Mouse (Mus musculus): Measurements from ENCODE around the gene Alg6. TPM values are rescaled to one million over a fixed set of nuclear protein-coding genes. Genes with fewer than 3 reads are reported as not detected.

Gene Alg6
- polyA plus RNA-seq (2015; fragmentation: Nextera tagmentation; extraction: Ambion mirVana): 11.3 and 12.2 TPM in 2 replicates

DNA sequence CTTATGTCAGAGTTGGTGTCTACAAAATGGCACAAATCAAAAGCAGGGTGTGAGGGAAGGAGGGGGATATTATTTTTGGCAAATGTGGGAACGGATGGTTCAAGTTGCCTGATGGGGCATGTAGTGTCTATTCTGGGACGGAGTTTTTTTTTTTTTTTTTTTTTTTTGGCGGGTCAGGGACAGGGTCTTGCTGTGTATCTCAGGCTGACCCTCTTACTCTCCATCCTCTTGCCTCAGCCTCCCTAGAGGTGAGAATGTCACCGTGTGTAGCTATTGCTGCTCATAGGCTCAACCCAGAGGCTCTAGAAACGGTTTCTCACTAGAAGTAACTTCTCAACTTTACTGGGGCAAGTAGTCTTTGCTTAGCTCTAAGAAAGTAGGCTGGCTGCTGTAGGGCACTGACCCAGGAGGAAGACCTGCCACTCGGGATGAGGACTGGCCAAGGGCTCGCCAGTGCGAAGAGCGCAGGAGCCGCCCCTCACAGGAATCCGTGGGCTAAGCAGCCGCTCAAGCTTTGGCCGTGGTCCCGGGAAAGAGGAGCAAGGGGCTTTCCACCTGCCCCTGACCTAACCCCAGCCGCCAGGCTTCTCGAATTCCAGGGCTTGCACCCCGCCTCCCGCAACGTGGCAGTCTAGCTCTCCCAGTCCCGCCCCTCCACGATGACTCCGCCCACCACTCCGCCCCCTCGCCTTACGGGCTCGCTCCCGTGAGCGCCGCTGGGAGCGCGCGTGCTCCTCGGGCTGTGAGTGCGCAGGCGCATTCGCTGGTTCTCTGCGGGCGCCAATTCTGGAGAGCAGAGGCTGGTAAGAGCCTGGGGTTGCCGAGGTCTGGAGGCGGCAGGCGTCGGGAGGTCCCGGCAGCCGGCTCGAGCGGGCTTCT lies at the start of gene Alg6:
Gene Alg6, plus strand, starts transcription at position 761 of the 879 bp plus-strand sequence.

Other genes starting within 250 kb of the Alg6 start
- gene Foxd3, start 59.4 kb upstream of the Alg6 start, polyA plus RNA-seq (2015; fragmentation: Nextera tagmentation; extraction: Ambion mirVana): not detected in 2 replicates
- gene Efcab7, start 113.5 kb downstream of the Alg6 start, polyA plus RNA-seq (2015; fragmentation: Nextera tagmentation; extraction: Ambion mirVana): 9.6 TPM in 2 replicates
- gene Pgm1, start 213.8 kb downstream of the Alg6 start, polyA plus RNA-seq (2015; fragmentation: Nextera tagmentation; extraction: Ambion mirVana): 11.3 and 15.4 TPM in 2 replicates
- 23.4 and 24.4 TPM in 2 replicates for gene Itgb3bp, start 214.1 kb downstream of the Alg6 start, polyA plus RNA-seq (2015; fragmentation: Nextera tagmentation; extraction: Ambion mirVana)